Mouse (Mus musculus): ENCODE results near the gene Kcnq2. TPM values are rescaled to one million over a fixed set of nuclear protein-coding genes. Genes with fewer than 3 reads are reported as not detected.
A peak's percentile ranks its signal among the peaks of the same experiment; 100 is the strongest.

Kcnq2 gene
- polyA plus RNA-seq, 1 experiment from 2014 or later, result 62.5 TPM

- H3K27me3 ChIP-seq (replicated peaks), result no peaks in the 10 kb centered on the region
- H3K4me2 ChIP-seq, result peak within 1 kb of the TSS; percentile 73
- H3K36me3 ChIP-seq (replicated peaks), result 0 out of 2 replicates have a peak, but pooled peaks cover 5% of the 10 kb centered on the region
- peak within 1 kb of the TSS; percentile 49 for H3K4me3 ChIP-seq
- peaks cover 55% of the 10 kb centered on the region for H3K4me1 ChIP-seq
- peak within 1 kb of the TSS; percentile 71 for H3K9ac ChIP-seq
- ATAC-seq (replicated peaks), result peak; percentile 79
- no peaks in the 10 kb centered on the region for H3K9me3 ChIP-seq
- peak within 1 kb of the TSS; percentile 91 for H3K27ac ChIP-seq
- 3% methylated on average over 55 of the region's 55 CpGs for WGBS
Measured at GRCm38 (mm10) chr2:181156248-181157121, 21.4 kb upstream of the Kcnq2 start, which contains the start of gene Eef1a2. Gene Eef1a2, minus strand, starts transcription at chr2:181157014.

GRCm38 (mm10) chr2:181155801-181156200 is 20.7 kb upstream of the Kcnq2 start:
- peak overlapping the region; percentile 73 for H3K4me2 ChIP-seq
- peak; percentile 25 for ATAC-seq (replicated peaks)
- no peaks in the 10 kb centered on the region for H3K9me3 ChIP-seq
- H3K27me3 ChIP-seq (replicated peaks), result no peaks in the 10 kb centered on the region
- 56% methylated on average over 4 of the region's 4 CpGs for WGBS
- 0 out of 2 replicates have a peak, but pooled peaks cover 5% of the 10 kb centered on the region for H3K36me3 ChIP-seq (replicated peaks)
- peak overlapping the region; percentile 71 for H3K9ac ChIP-seq
- H3K4me1 ChIP-seq, result peaks cover 55% of the 10 kb centered on the region
- peak overlapping the region; percentile 91 for H3K27ac ChIP-seq
- H3K4me3 ChIP-seq, result peak overlapping the region; percentile 49

GRCm38 (mm10) chr2:181154831-181155415 is 19.8 kb upstream of the Kcnq2 start:
- Histone ChIP-seq H3K27me3 (replicated peaks) (no peaks in the 10 kb centered on the region), H3K36me3 (replicated peaks) (peaks cover 5% of the 10 kb centered on the region; the same call in 1 of the 2 replicates), H3K9ac (0 out of 2 replicates have a peak overlapping the region, but pooled peaks have one; percentile 71), H3K4me1 (peaks cover 49% of the 10 kb centered on the region), H3K27ac (no peak overlapping the region), H3K4me2 (peak overlapping the region; percentile 73), H3K4me3 (no peak overlapping the region), H3K9me3 (no peaks in the 10 kb centered on the region)
- no peak for ATAC-seq (replicated peaks)
- WGBS, result 81% methylated on average over 8 of the region's 8 CpGs

- Histone ChIP-seq H3K4me1 (peaks cover 44% of the 10 kb centered on the region), H3K9me3 (no peaks in the 10 kb centered on the region), H3K27me3 (replicated peaks) (0 out of 2 replicates have a peak, but pooled peaks cover 3% of the 10 kb centered on the region), H3K4me3 (no peak overlapping the region), H3K4me2 (peak overlapping the region; percentile 73), H3K27ac (no peak overlapping the region), H3K36me3 (replicated peaks) (peaks cover 5% of the 10 kb centered on the region; the same call in 1 of the 2 replicates), H3K9ac (no peak overlapping the region)
- ATAC-seq (replicated peaks), result no peak
- 92% methylated on average over 3 of the region's 3 CpGs for WGBS
Measured at GRCm38 (mm10) chr2:181154361-181154760, 19.3 kb upstream of the Kcnq2 start.

GRCm38 (mm10) chr2:181153837-181154236 is 18.7 kb upstream of the Kcnq2 start:
- no peaks in the 10 kb centered on the region for H3K9me3 ChIP-seq
- peak overlapping the region; percentile 73; the same call in 1 of the 2 replicates for H3K4me2 ChIP-seq
- H3K36me3 ChIP-seq (replicated peaks), result peaks cover 5% of the 10 kb centered on the region; the same call in 1 of the 2 replicates
- H3K4me1 ChIP-seq, result peaks cover 38% of the 10 kb centered on the region
- no peak overlapping the region for H3K27ac ChIP-seq
- H3K27me3 ChIP-seq (replicated peaks), result 0 out of 2 replicates have a peak, but pooled peaks cover 3% of the 10 kb centered on the region
- WGBS, result 4% methylated on average over 1 of the region's 1 CpGs
- H3K9ac ChIP-seq, result no peak overlapping the region
- H3K4me3 ChIP-seq, result no peak overlapping the region
- ATAC-seq (replicated peaks), result no peak

GRCm38 (mm10) chr2:181153131-181153530 is 18.0 kb upstream of the Kcnq2 start:
- Histone ChIP-seq H3K9me3 (no peaks in the 10 kb centered on the region), H3K4me3 (no peak overlapping the region), H3K9ac (no peak overlapping the region), H3K4me2 (no peak overlapping the region), H3K27me3 (replicated peaks) (0 out of 2 replicates have a peak, but pooled peaks cover 3% of the 10 kb centered on the region), H3K36me3 (replicated peaks) (peaks cover 5% of the 10 kb centered on the region; the same call in 1 of the 2 replicates), H3K27ac (no peak overlapping the region), H3K4me1 (peaks cover 38% of the 10 kb centered on the region)
- 93% methylated on average over 1 of the region's 1 CpGs for WGBS
- no peak for ATAC-seq (replicated peaks)

- Histone ChIP-seq H3K4me1 (peaks cover 38% of the 10 kb centered on the region), H3K36me3 (replicated peaks) (peaks cover 5% of the 10 kb centered on the region; the same call in 1 of the 2 replicates), H3K27me3 (replicated peaks) (0 out of 2 replicates have a peak, but pooled peaks cover 3% of the 10 kb centered on the region), H3K9ac (no peak overlapping the region), H3K9me3 (no peaks in the 10 kb centered on the region), H3K27ac (no peak overlapping the region), H3K4me2 (no peak overlapping the region), H3K4me3 (no peak overlapping the region)
- WGBS, result 95% methylated on average over 17 of the region's 17 CpGs
- ATAC-seq (replicated peaks), result no peak
Measured at GRCm38 (mm10) chr2:181152701-181153100, 17.6 kb upstream of the Kcnq2 start.

GRCm38 (mm10) chr2:181150281-181150680 is 15.2 kb upstream of the Kcnq2 start:
- peaks cover 3% of the 10 kb centered on the region; the same call in 1 of the 2 replicates for H3K27me3 ChIP-seq (replicated peaks)
- no peaks in the 10 kb centered on the region for H3K9me3 ChIP-seq
- peaks cover 28% of the 10 kb centered on the region for H3K4me1 ChIP-seq
- no peak for ATAC-seq (replicated peaks)
- H3K27ac ChIP-seq, result no peak overlapping the region
- WGBS, result 75% methylated on average over 6 of the region's 6 CpGs
- H3K9ac ChIP-seq, result no peak overlapping the region
- H3K36me3 ChIP-seq (replicated peaks), result peaks cover 10% of the 10 kb centered on the region; the same call in 1 of the 2 replicates
- H3K4me2 ChIP-seq, result no peak overlapping the region
- no peak overlapping the region for H3K4me3 ChIP-seq

- peaks cover 3% of the 10 kb centered on the region; the same call in 1 of the 2 replicates for H3K27me3 ChIP-seq (replicated peaks)
Measured at GRCm38 (mm10) chr2:181148318-181148955, 13.3 kb upstream of the Kcnq2 start.

GRCm38 (mm10) chr2:181147546-181148317 is 12.6 kb upstream of the Kcnq2 start:
- Histone ChIP-seq H3K9ac (peak overlapping the region; percentile 31), H3K4me1 (peaks cover 16% of the 10 kb centered on the region), H3K36me3 (replicated peaks) (peaks cover 8% of the 10 kb centered on the region; the same call in 1 of the 2 replicates), H3K4me2 (peak overlapping the region; percentile 60), H3K27ac (no peak overlapping the region), H3K4me3 (peak overlapping the region; percentile 35), H3K9me3 (no peaks in the 10 kb centered on the region), H3K27me3 (replicated peaks) (peaks cover 3% of the 10 kb centered on the region; the same call in 1 of the 2 replicates)
- 0 out of 2 replicates have a peak, but pooled peaks have one; percentile 18 for ATAC-seq (replicated peaks)
- WGBS, result 2% methylated on average over 61 of the region's 61 CpGs

More at GRCm38 (mm10) chr2:181148318-181148955, 13.3 kb upstream of the Kcnq2 start:
- Histone ChIP-seq H3K4me3 (peak overlapping the region; percentile 35), H3K9me3 (no peaks in the 10 kb centered on the region), H3K27ac (no peak overlapping the region), H3K9ac (no peak overlapping the region), H3K36me3 (replicated peaks) (peaks cover 10% of the 10 kb centered on the region; the same call in 1 of the 2 replicates), H3K4me2 (peak overlapping the region; percentile 60), H3K4me1 (peaks cover 16% of the 10 kb centered on the region)
- no peak for ATAC-seq (replicated peaks)
- WGBS, result 17% methylated on average over 25 of the region's 31 CpGs

- H3K9me3 ChIP-seq, result no peaks in the 10 kb centered on the region
- peaks cover 4% of the 10 kb centered on the region; the same call in 1 of the 2 replicates for H3K36me3 ChIP-seq (replicated peaks)
- peak overlapping the region; percentile 60; the same call in 1 of the 2 replicates for H3K4me2 ChIP-seq
- H3K27ac ChIP-seq, result no peak overlapping the region
- 0 out of 2 replicates have a peak overlapping the region, but pooled peaks have one; percentile 35 for H3K4me3 ChIP-seq
- H3K4me1 ChIP-seq, result peaks cover 16% of the 10 kb centered on the region
- H3K9ac ChIP-seq, result no peak overlapping the region
- ATAC-seq (replicated peaks), result no peak
- WGBS, result 51% methylated on average over 4 of the region's 4 CpGs
- H3K27me3 ChIP-seq (replicated peaks), result peaks cover 3% of the 10 kb centered on the region; the same call in 1 of the 2 replicates
Measured at GRCm38 (mm10) chr2:181146976-181147545, 12.0 kb upstream of the Kcnq2 start.
